ENCODE assay signal across 8 mouse cellular contexts in the genomic region with DNA sequence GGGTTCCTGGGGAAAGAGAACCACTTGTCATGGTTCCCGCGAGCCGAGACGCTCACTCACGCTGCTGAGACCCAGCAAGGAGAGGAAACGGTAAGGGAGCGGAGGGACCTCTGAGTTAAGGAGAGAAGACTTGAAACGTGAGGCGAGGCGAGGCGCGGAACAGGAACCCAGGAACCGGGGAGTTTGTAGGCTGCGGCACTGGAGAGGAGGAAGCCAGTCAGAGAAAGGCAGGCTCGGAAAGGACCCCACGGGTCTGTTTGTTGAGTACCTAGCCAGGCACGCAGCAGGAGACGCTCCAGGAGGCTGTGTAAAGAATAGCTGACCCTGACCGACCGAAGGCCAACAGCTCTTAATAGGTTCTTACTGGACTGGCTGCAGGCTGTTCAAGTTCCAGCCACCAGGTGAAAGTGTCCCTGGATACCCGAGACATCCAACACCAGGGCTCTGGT. TPM values are rescaled to one million over a fixed set of nuclear protein-coding genes. Genes with fewer than 3 reads are reported as not detected.
A peak's percentile ranks its signal among the peaks of the same experiment; 100 is the strongest.
DNase-seq lines count a peak whose midpoint lies in the region; ATAC-seq and TF ChIP-seq lines count a peak whose summit lies in the region.

No protein-coding gene starts in this region.

- H3K36me3 ChIP-seq in E14TG2a.4 (ENCODE audit: insufficient read depth, low read length), result no peaks in the 10 kb centered on the region
- no peaks in the 10 kb centered on the region for H3K36me3 ChIP-seq in limb, embryonic 11.5 days (ENCODE audit: control insufficient read depth, insufficient read depth, low read length)
- no peaks in the 10 kb centered on the region for H3K36me3 ChIP-seq in midbrain, embryonic 16.5 days (ENCODE audit: control insufficient read depth, insufficient read depth, low read length)

- peak overlapping the region; percentile 26; the same call in 1 of the 2 replicates for H3K4me3 ChIP-seq in E14TG2a.4 (replicated peaks; ENCODE audit: low read length)
- H3K4me3 ChIP-seq in limb, embryonic 11.5 days (ENCODE audit: low read depth, low read length), result no peak overlapping the region
- H3K4me3 ChIP-seq in midbrain, embryonic 16.5 days (ENCODE audit: low read depth, low read length), result no peak overlapping the region

- peak overlapping the region; percentile 37; the same call in 1 of the 2 replicates for H3K4me2 ChIP-seq in limb, embryonic 11.5 days (ENCODE audit: low read depth, severe bottlenecking)
- 0 out of 2 replicates have a peak overlapping the region, but pooled peaks have one; percentile 6 for H3K4me2 ChIP-seq in midbrain, embryonic 16.5 days (ENCODE audit: low read length)

- no peak overlapping the region for H3K27ac ChIP-seq in limb, embryonic 11.5 days (replicated peaks; ENCODE audit: low read depth, low read length)
- H3K27ac ChIP-seq in midbrain, embryonic 16.5 days (ENCODE audit: low read length), result no peak overlapping the region

- H3K9me3 ChIP-seq in E14TG2a.4 (ENCODE audit: low read length), result peaks cover 6% of the 10 kb centered on the region
- no peaks in the 10 kb centered on the region for H3K9me3 ChIP-seq in limb, embryonic 11.5 days (ENCODE audit: control insufficient read depth, low read length)
- 0 out of 2 replicates have a peak, but pooled peaks cover 7% of the 10 kb centered on the region for H3K9me3 ChIP-seq in midbrain, embryonic 16.5 days (replicated peaks; ENCODE audit: control insufficient read depth, low read length, poor library complexity, severe bottlenecking)

- WGBS in limb, embryonic 11.5 days, result 2% methylated on average over 21 of the region's 21 CpGs
- 4% methylated on average over 21 of the region's 21 CpGs for WGBS in midbrain, embryonic 16.5 days

- peaks cover 5% of the 10 kb centered on the region; the same call in 1 of the 2 replicates for H3K27me3 ChIP-seq in E14TG2a.4 (ENCODE audit: insufficient read depth, low read length)
- H3K27me3 ChIP-seq in limb, embryonic 11.5 days (ENCODE audit: control insufficient read depth, insufficient read depth, low read length), result no peaks in the 10 kb centered on the region
- no peaks in the 10 kb centered on the region; the same call in 1 of the 2 replicates for H3K27me3 ChIP-seq in midbrain, embryonic 16.5 days (ENCODE audit: control insufficient read depth, insufficient read depth, low read depth, low read length)

- peak; percentile 47 to 64; a peak in 3 of 4 replicates for ATAC-seq in hematopoietic stem cell, adult 5-6 weeks (replicated peaks in 1 of 2; ENCODE audit: insufficient read depth in 1 of 2, low FRiP score in 2 of 2, low TSS enrichment in 1 of 2, low read depth in 1 of 2, poor library complexity in 2 of 2, severe bottlenecking in 2 of 2)
- no peak for ATAC-seq in limb, embryonic 11.5 days (ENCODE audit: insufficient number of reproducible peaks, low FRiP score, low TSS enrichment, low read depth)
- ATAC-seq in midbrain, embryonic 16.5 days, result no peak
- no peak for ATAC-seq in cerebellum, adult (ENCODE audit: insufficient number of reproducible peaks, low FRiP score, low TSS enrichment)
- ATAC-seq in erythroid progenitor cell, adult 5-6 weeks (replicated peaks; ENCODE audit: low FRiP score, poor library complexity, severe bottlenecking), result no peak

- TF ChIP-seq CTCF in E14TG2a.4 (conservative IDR thresholded peaks at IDR 0.05; ENCODE audit: low read length), result no peak

- H3K9ac ChIP-seq in limb, embryonic 11.5 days (ENCODE audit: low read length), result no peak overlapping the region
- no peak overlapping the region for H3K9ac ChIP-seq in midbrain, embryonic 16.5 days (ENCODE audit: low read depth, low read length)

- peaks cover 29% of the 10 kb centered on the region for H3K4me1 ChIP-seq in E14TG2a.4 (replicated peaks; ENCODE audit: low read depth, low read length)
- H3K4me1 ChIP-seq in limb, embryonic 11.5 days (ENCODE audit: control insufficient read depth, insufficient read depth, low read length), result 0 out of 2 replicates have a peak, but pooled peaks cover 3% of the 10 kb centered on the region
- H3K4me1 ChIP-seq in midbrain, embryonic 16.5 days (ENCODE audit: control insufficient read depth, insufficient read depth, low read length), result no peaks in the 10 kb centered on the region

- peak; percentile 94 for DNase-seq in ES-CJ7 (ENCODE audit: low read depth, low spot score)
- DNase-seq in limb, embryonic 11.5 days (ENCODE audit: low spot score), result peak; percentile 47
- no peak for DNase-seq in cerebellum, postnatal 14 days

RNA-seq across cellular contexts. Expression of gene Ccdc162, which starts 31.9 kb away (rescaled TPM):
- total RNA-seq in hematopoietic stem cell, adult 5-6 weeks (2017), result not detected in 2 replicates
- 0.29 and 0.54 TPM in 2 replicates for polyA plus RNA-seq in limb, embryonic 11.5 days (2014; fragmentation: Nextera tagmentation; extraction: Ambion mirVana)
- polyA plus RNA-seq in midbrain, embryonic 16.5 days (2015; fragmentation: Nextera tagmentation; extraction: Ambion mirVana), result 0.90 and 0.91 TPM in 2 replicates
- not detected in 2 replicates for total RNA-seq in erythroid progenitor cell, adult 5-6 weeks (2015; ENCODE audit: low replicate concordance)
- total RNA-seq in erythroid progenitor cell, adult 5-6 weeks (2017; ENCODE audit: low replicate concordance), result not detected in 2 replicates

Comparison
In these comparisons a context has a peak if more than half of its experiments do, and no peak if none do; other contexts are left out.
1. DNase-seq: peak in ES-CJ7 (single experiment) and limb, embryonic 11.5 days (single experiment); none in cerebellum, postnatal 14 days (0 of 2).
2. ATAC-seq: peak in hematopoietic stem cell, adult 5-6 weeks (2 of 2); none in limb, embryonic 11.5 days (single experiment), midbrain, embryonic 16.5 days (single experiment), cerebellum, adult (single experiment) and erythroid progenitor cell, adult 5-6 weeks (single experiment).